Mouse (Mus musculus): ENCODE results near the gene Cyp1a2. TPM values are rescaled to one million over a fixed set of nuclear protein-coding genes. Genes with fewer than 3 reads are reported as not detected.

Cyp1a2 gene
- polyA plus RNA-seq (2012; rRNA removed), result not detected in 2 replicates

DNA sequence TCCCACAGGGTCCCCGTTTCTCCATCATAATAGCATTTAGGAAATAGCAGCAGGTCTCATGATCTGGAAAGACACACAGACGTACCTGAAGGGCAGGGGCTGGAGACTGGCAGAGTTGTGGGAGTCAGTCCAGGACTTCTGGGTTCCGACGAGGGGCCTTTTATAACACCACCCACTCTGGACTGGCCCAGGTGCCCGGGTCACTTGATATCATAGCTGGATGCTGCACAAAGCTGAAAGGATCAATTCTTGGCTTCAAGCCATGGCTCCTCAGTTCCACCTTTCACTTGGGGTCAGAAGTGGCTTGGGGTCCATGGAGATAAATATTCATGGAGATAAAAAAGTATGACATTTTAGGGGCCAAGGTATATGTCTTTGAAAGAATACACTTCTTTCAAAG is at the start of gene Cyp1a2:
Gene Cyp1a2, minus strand, starts transcription at position 184 of the 400 bp plus-strand sequence.
- Histone ChIP-seq H3K4me1 (ENCODE audit: control insufficient read depth, insufficient read depth, insufficient read length) (no peaks in the 10 kb centered on the region), H3K27ac (ENCODE audit: insufficient read depth, low read length) (no peak within 1 kb of the TSS), H3K27me3 (ENCODE audit: control insufficient read depth, insufficient read depth, low read length) (no peaks in the 10 kb centered on the region), H3K4me3 (ENCODE audit: extremely low read depth, insufficient read depth, insufficient read length) (no peak within 1 kb of the TSS), H3K36me3 (ENCODE audit: control insufficient read depth, insufficient read depth, low read length) (no peaks in the 10 kb centered on the region)
- WGBS, result 90% methylated on average over 5 of the region's 5 CpGs
- TF ChIP-seq CTCF (IDR thresholded peaks at IDR 0.05; ENCODE audit: extremely low read depth, insufficient read depth, insufficient read length, insufficient replicate concordance) (no peak), POLR2A (IDR thresholded peaks at IDR 0.05; ENCODE audit: low read depth, low read length) (no peak)
- no peak for DNase-seq (ENCODE audit: low read depth in 1 of 2, low spot score in 2 of 2)

DNA sequence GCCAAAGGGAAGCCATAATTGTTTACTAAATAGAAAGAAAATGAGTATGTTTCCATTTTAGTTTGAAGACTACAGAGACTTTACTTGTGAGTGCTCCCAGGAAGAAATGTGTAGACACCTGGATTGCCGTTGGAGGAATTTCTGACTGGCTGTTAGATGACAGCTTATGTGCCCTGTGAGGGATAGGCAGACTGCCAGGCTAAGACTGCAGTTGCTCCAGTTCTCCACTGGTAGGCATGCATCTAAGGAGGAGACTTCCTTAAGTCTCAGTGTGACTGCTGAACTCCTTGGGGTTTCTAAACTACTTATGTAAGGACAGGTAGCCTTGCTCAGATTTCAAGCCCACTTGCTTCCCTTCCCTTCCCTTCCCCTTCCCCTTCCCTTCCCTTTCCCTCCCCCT is 44.8 kb upstream of the Cyp1a2 start:
- no peaks in the 10 kb centered on the region for H3K27me3 ChIP-seq (ENCODE audit: control insufficient read depth, insufficient read depth, low read length)
- H3K4me1 ChIP-seq (ENCODE audit: control insufficient read depth, insufficient read depth, insufficient read length), result no peaks in the 10 kb centered on the region; the same call in 1 of the 2 replicates
- no peak for TF ChIP-seq CTCF (IDR thresholded peaks at IDR 0.05; ENCODE audit: extremely low read depth, insufficient read depth, insufficient read length, insufficient replicate concordance)
- no peak for TF ChIP-seq POLR2A (IDR thresholded peaks at IDR 0.05; ENCODE audit: low read depth, low read length)
- H3K4me3 ChIP-seq (ENCODE audit: extremely low read depth, insufficient read depth, insufficient read length), result no peak overlapping the region
- 86% methylated on average over 1 of the region's 1 CpGs for WGBS
- H3K36me3 ChIP-seq (ENCODE audit: control insufficient read depth, insufficient read depth, low read length), result peaks cover 18% of the 10 kb centered on the region
- DNase-seq (ENCODE audit: low read depth in 1 of 2, low spot score in 2 of 2), result no peak
- H3K27ac ChIP-seq (ENCODE audit: insufficient read depth, low read length), result no peak overlapping the region

DNA sequence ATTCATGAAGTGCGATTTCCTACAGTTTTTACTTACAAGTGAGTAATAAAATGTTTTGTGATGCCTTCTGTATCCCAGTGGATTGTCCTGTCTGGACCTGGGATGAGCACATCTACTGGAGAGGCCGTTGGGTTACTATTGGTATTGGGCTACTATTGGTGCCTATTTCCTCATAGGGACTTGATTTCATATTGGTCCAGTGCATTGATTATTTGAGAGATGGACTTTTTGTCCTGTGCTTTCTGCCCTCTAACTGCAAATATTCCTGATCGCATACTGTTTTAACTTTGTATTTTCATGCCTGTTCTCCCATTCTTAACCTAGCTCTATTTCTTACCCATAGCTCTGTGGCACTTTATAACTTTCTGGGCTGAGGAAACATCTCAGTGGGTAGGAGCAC is 41.2 kb upstream of the Cyp1a2 start:
- H3K4me3 ChIP-seq (ENCODE audit: extremely low read depth, insufficient read depth, insufficient read length), result no peak overlapping the region
- 96% methylated on average over 3 of the region's 3 CpGs for WGBS
- H3K27me3 ChIP-seq (ENCODE audit: control insufficient read depth, insufficient read depth, low read length), result no peaks in the 10 kb centered on the region
- DNase-seq (ENCODE audit: low read depth in 1 of 2, low spot score in 2 of 2), result no peak
- peaks cover 19% of the 10 kb centered on the region for H3K36me3 ChIP-seq (ENCODE audit: control insufficient read depth, insufficient read depth, low read length)
- no peaks in the 10 kb centered on the region; the same call in 1 of the 2 replicates for H3K4me1 ChIP-seq (ENCODE audit: control insufficient read depth, insufficient read depth, insufficient read length)
- TF ChIP-seq POLR2A (IDR thresholded peaks at IDR 0.05; ENCODE audit: low read depth, low read length), result no peak
- TF ChIP-seq CTCF (IDR thresholded peaks at IDR 0.05; ENCODE audit: extremely low read depth, insufficient read depth, insufficient read length, insufficient replicate concordance), result no peak
- H3K27ac ChIP-seq (ENCODE audit: insufficient read depth, low read length), result no peak overlapping the region

DNA sequence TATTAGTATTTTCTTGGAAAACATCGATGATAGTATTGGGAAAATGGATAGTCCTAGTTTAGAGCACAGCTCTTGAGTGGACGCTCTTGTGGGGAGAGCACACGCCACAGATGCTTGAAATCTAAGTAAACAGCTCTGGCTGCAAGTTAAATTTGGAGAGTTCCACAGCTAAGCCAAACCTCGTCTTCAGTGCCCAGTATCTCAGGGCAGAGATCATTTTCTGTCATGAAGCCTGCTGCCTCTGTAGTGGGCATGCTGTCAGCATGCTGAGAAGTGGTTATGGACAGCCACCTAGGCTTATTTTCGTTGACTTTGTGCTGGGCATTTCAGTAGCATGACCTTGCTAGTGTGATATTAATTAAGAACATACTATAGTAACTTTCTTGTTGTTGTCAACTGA is 40.3 kb upstream of the Cyp1a2 start:
- Histone ChIP-seq H3K27ac (ENCODE audit: insufficient read depth, low read length) (no peak overlapping the region), H3K4me3 (ENCODE audit: extremely low read depth, insufficient read depth, insufficient read length) (no peak overlapping the region), H3K27me3 (ENCODE audit: control insufficient read depth, insufficient read depth, low read length) (no peaks in the 10 kb centered on the region), H3K4me1 (ENCODE audit: control insufficient read depth, insufficient read depth, insufficient read length) (no peaks in the 10 kb centered on the region; the same call in 1 of the 2 replicates), H3K36me3 (ENCODE audit: control insufficient read depth, insufficient read depth, low read length) (peaks cover 18% of the 10 kb centered on the region)
- no peak for TF ChIP-seq POLR2A (IDR thresholded peaks at IDR 0.05; ENCODE audit: low read depth, low read length)
- 79% methylated on average over 5 of the region's 5 CpGs for WGBS
- DNase-seq (ENCODE audit: low read depth in 1 of 2, low spot score in 2 of 2), result no peak

DNA sequence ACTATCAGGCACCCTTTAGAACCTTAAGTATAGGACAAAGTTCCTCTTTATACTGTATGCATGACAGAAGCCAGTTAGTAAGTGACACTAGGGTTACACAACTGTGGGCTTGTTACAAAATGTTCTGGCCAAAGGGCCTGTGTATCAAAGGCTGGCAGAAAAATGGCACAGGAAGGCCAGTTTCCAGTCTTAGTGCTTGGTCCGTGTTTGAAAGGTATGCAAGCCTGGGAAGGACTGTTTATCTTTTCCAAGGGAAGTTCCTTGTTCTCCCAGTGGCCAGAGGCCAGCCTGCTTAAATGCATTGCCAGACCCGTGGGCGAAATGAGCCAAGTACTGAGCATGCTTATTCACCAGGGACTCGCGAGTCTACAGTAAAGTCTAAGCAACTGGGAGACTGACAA is 39.8 kb upstream of the Cyp1a2 start:
- Histone ChIP-seq H3K27ac (ENCODE audit: insufficient read depth, low read length) (no peak overlapping the region; the same call in 1 of the 2 replicates), H3K4me3 (ENCODE audit: extremely low read depth, insufficient read depth, insufficient read length) (no peak overlapping the region), H3K4me1 (ENCODE audit: control insufficient read depth, insufficient read depth, insufficient read length) (no peaks in the 10 kb centered on the region; the same call in 1 of the 2 replicates), H3K36me3 (ENCODE audit: control insufficient read depth, insufficient read depth, low read length) (peaks cover 21% of the 10 kb centered on the region), H3K27me3 (ENCODE audit: control insufficient read depth, insufficient read depth, low read length) (no peaks in the 10 kb centered on the region)
- WGBS, result 47% methylated on average over 5 of the region's 5 CpGs
- TF ChIP-seq POLR2A (IDR thresholded peaks at IDR 0.05; ENCODE audit: low read depth, low read length) (no peak), CTCF (IDR thresholded peaks at IDR 0.05; ENCODE audit: extremely low read depth, insufficient read depth, insufficient read length, insufficient replicate concordance) (no peak)
- DNase-seq (ENCODE audit: low read depth in 1 of 2, low spot score in 2 of 2), result no peak

DNA sequence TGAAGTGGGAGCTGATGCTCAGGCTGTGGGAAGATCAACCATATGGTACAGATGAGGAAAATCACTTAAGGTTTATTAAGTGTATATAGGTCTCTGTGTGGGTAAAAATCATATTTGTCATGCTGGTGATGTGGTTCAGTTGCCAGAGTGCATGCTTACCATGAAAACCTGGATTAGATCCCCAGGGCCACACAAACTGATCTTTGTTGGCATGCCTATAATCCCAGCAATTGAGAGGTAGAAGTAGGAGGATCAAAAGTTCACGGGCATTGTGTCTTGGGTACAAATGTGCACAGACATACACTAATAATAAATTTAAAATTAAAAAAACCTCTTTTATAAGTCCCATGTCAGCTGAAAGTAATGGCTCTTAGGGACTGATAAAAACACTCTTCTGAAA is 38.9 kb upstream of the Cyp1a2 start:
- 82% methylated on average over 1 of the region's 1 CpGs for WGBS
- TF ChIP-seq CTCF (IDR thresholded peaks at IDR 0.05; ENCODE audit: extremely low read depth, insufficient read depth, insufficient read length, insufficient replicate concordance) (no peak), POLR2A (IDR thresholded peaks at IDR 0.05; ENCODE audit: low read depth, low read length) (no peak)
- no peaks in the 10 kb centered on the region for H3K27me3 ChIP-seq (ENCODE audit: control insufficient read depth, insufficient read depth, low read length)
- no peaks in the 10 kb centered on the region; the same call in 1 of the 2 replicates for H3K4me1 ChIP-seq (ENCODE audit: control insufficient read depth, insufficient read depth, insufficient read length)
- no peak for DNase-seq (ENCODE audit: low read depth in 1 of 2, low spot score in 2 of 2)
- peaks cover 20% of the 10 kb centered on the region for H3K36me3 ChIP-seq (ENCODE audit: control insufficient read depth, insufficient read depth, low read length)
- no peak overlapping the region for H3K27ac ChIP-seq (ENCODE audit: insufficient read depth, low read length)
- H3K4me3 ChIP-seq (ENCODE audit: extremely low read depth, insufficient read depth, insufficient read length), result no peak overlapping the region

DNA sequence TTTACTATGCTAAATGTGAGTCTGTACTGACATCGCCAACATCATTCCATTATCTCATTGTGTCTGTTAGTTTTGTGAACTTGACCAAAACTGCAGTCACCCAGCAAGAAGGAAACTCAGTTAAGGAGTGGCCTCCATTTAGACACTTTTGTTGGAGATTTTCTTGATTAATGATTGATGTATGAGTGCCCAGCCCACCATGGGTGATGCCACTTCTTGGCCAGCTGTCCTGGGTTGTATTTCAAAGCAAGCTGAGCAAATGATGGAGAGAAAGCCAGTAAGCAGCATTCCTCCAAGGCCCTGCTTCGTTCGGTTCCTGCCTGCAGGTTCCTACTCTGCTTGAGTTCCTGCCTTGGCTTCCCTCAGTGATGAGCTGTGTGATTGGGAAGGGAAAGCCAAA is 37.2 kb upstream of the Cyp1a2 start:
- H3K36me3 ChIP-seq (ENCODE audit: control insufficient read depth, insufficient read depth, low read length), result peaks cover 26% of the 10 kb centered on the region
- DNase-seq (ENCODE audit: low read depth in 1 of 2, low spot score in 2 of 2), result no peak
- H3K27ac ChIP-seq (ENCODE audit: insufficient read depth, low read length), result no peak overlapping the region
- 97% methylated on average over 3 of the region's 3 CpGs for WGBS
- no peaks in the 10 kb centered on the region; the same call in 1 of the 2 replicates for H3K4me1 ChIP-seq (ENCODE audit: control insufficient read depth, insufficient read depth, insufficient read length)
- no peaks in the 10 kb centered on the region for H3K27me3 ChIP-seq (ENCODE audit: control insufficient read depth, insufficient read depth, low read length)
- TF ChIP-seq CTCF (IDR thresholded peaks at IDR 0.05; ENCODE audit: extremely low read depth, insufficient read depth, insufficient read length, insufficient replicate concordance) (no peak), POLR2A (IDR thresholded peaks at IDR 0.05; ENCODE audit: low read depth, low read length) (no peak)
- no peak overlapping the region for H3K4me3 ChIP-seq (ENCODE audit: extremely low read depth, insufficient read depth, insufficient read length)
